Mouse (Mus musculus) forebrain, embryonic 14.5 days (tissue): ENCODE measurements around the gene Cdv3. TPM values are rescaled to one million over a fixed set of nuclear protein-coding genes. Genes with fewer than 3 reads are reported as not detected.

Experiments
- ATAC-seq: fragments of 200-750 bp; cut with Nextera tagmentation; 2 replicates; pipeline ENCODE4 v1.8.0; 2017; ENCODE audit warnings: mild to moderate bottlenecking, moderate library complexity
- DNase-seq: peaks from one replicate; pipeline ENCODE4 v3.0.0-alpha.2; 2015; ENCODE audit warnings: low spot score
- H3K27ac ChIP-seq: fragments of 300-500 bp; sonication (generic); 2 replicates; pipeline ENCODE4 v1.5.1; 2014; ENCODE audit warnings: low read depth, mild to moderate bottlenecking, control low read depth, low read length, moderate library complexity
- H3K27me3 ChIP-seq: fragments of 300-500 bp; sonication (generic); replicated peaks from 2 replicates; pipeline ENCODE4 v1.6.1; 2014; ENCODE audit warnings: low read length, control low read depth, mixed read lengths; ENCODE audit not compliant: control insufficient read depth, insufficient read depth
- H3K36me3 ChIP-seq: fragments of 300-500 bp; sonication (generic); 2 replicates; pipeline ENCODE4 v1.6.1; 2014; ENCODE audit warnings: low read length, control low read depth; ENCODE audit not compliant: control insufficient read depth, insufficient read depth
- H3K4me1 ChIP-seq: fragments of 300-500 bp; sonication (generic); 2 replicates; pipeline ENCODE4 v1.6.1; 2014; ENCODE audit warnings: antibody characterized with exemption, low read length, control low read depth; ENCODE audit not compliant: control insufficient read depth, insufficient read depth
- H3K4me2 ChIP-seq: fragments of 300-500 bp; sonication (generic); 2 replicates; pipeline ENCODE4 v1.6.1; 2014; ENCODE audit warnings: mild to moderate bottlenecking, control low read depth, low read length
- H3K4me3 ChIP-seq: fragments of 300-500 bp; sonication (generic); 2 replicates; pipeline ENCODE4 v1.5.1; 2014; ENCODE audit warnings: low read depth, low read length, control low read depth
- H3K9ac ChIP-seq: fragments of 300-500 bp; sonication (generic); 2 replicates; pipeline ENCODE4 v1.6.1; 2014; ENCODE audit warnings: mild to moderate bottlenecking, low read length, control low read depth, moderate library complexity
- H3K9me3 ChIP-seq: fragments of 300-500 bp; sonication (generic); replicated peaks from 2 replicates; pipeline ENCODE4 v1.6.1; 2016; ENCODE audit warnings: low read length, control low read depth, mixed read lengths; ENCODE audit not compliant: control insufficient read depth
- WGBS: fragments of 180-500 bp; shearing (Covaris S2); extraction: QIAGEN DNeasy Blood & Tissue Kit; methylation state at CpG from one replicate; pipeline ENCODE4 v1.1.7; 2014; 5-methylcytosine and 5-hydroxymethylcytosine counted together
- polyA plus RNA-seq: library from polyadenylated mRNA; unstranded; fragments of >200 nt; fragmentation: Nextera tagmentation; extraction: Ambion mirVana; gene quantifications from 2 replicates; pipeline ENCODE4 v1.2.1, GENCODE M21; 2014

Gene Cdv3
- polyA plus RNA-seq: 74.2 and 76.3 TPM in 2 replicates

- WGBS: 3% methylated on average over 62 of the region's 95 CpGs
- H3K9ac ChIP-seq: peak within 1 kb of the TSS; percentile 87
These were observed at the start of gene Cdv3 for GRCm38 (mm10) chr9:103365290-103366247. Gene Cdv3, minus strand, starts transcription at chr9:103365840.

GRCm38 (mm10) chr9:103413457-103413856 lies 47.8 kb upstream of the Cdv3 start:
- no peak overlapping the region for H3K4me3 ChIP-seq
- 26% methylated on average over 9 of the region's 9 CpGs for WGBS
- H3K4me1 ChIP-seq: peaks cover 7% of the 10 kb centered on the region

More at GRCm38 (mm10) chr9:103365290-103366247, at the start of gene Cdv3:
- ATAC-seq: peak; percentile 98
- Histone ChIP-seq H3K27ac (peak within 1 kb of the TSS; percentile 93), H3K4me3 (peak within 1 kb of the TSS; percentile 83), H3K4me2 (peak within 1 kb of the TSS; percentile 89), H3K27me3 (no peaks in the 10 kb centered on the region), H3K4me1 (peaks cover 12% of the 10 kb centered on the region), H3K36me3 (peaks cover 8% of the 10 kb centered on the region), H3K9me3 (no peaks in the 10 kb centered on the region)
- DNase-seq: peak; percentile 100

GRCm38 (mm10) chr9:103409119-103409518 lies 43.5 kb upstream of the Cdv3 start:
- ATAC-seq (no peak), DNase-seq (peak; percentile 34)
- Histone ChIP-seq H3K4me1 (peaks cover 7% of the 10 kb centered on the region), H3K4me3 (no peak overlapping the region), H3K9me3 (no peaks in the 10 kb centered on the region), H3K27ac (no peak overlapping the region; the same call in 1 of the 2 replicates), H3K4me2 (no peak overlapping the region), H3K36me3 (no peaks in the 10 kb centered on the region), H3K27me3 (no peaks in the 10 kb centered on the region), H3K9ac (no peak overlapping the region)
- WGBS: 89% methylated on average over 2 of the region's 2 CpGs

More at GRCm38 (mm10) chr9:103413457-103413856, 47.8 kb upstream of the Cdv3 start:
- Histone ChIP-seq H3K9ac (no peak overlapping the region), H3K27ac (no peak overlapping the region), H3K36me3 (no peaks in the 10 kb centered on the region), H3K4me2 (no peak overlapping the region), H3K9me3 (no peaks in the 10 kb centered on the region), H3K27me3 (no peaks in the 10 kb centered on the region)
- no peak for DNase-seq
- no peak for ATAC-seq

GRCm38 (mm10) chr9:103408136-103408777 lies 42.6 kb upstream of the Cdv3 start:
- 47% methylated on average over 4 of the region's 4 CpGs for WGBS
- Histone ChIP-seq H3K4me1 (peaks cover 3% of the 10 kb centered on the region), H3K9ac (no peak overlapping the region), H3K4me3 (no peak overlapping the region), H3K36me3 (no peaks in the 10 kb centered on the region), H3K4me2 (no peak overlapping the region), H3K9me3 (no peaks in the 10 kb centered on the region), H3K27ac (peak overlapping the region; percentile 22; the same call in 1 of the 2 replicates), H3K27me3 (no peaks in the 10 kb centered on the region)
- ATAC-seq: peak; percentile 40
- peak; percentile 81 for DNase-seq

- H3K27me3 ChIP-seq: no peaks in the 10 kb centered on the region
- H3K4me1 ChIP-seq: peaks cover 2% of the 10 kb centered on the region; the same call in 1 of the 2 replicates
- 69% methylated on average over 4 of the region's 4 CpGs for WGBS
- no peak overlapping the region for H3K9ac ChIP-seq
- no peak overlapping the region for H3K27ac ChIP-seq
- no peaks in the 10 kb centered on the region for H3K9me3 ChIP-seq
- no peak overlapping the region for H3K4me2 ChIP-seq
- H3K36me3 ChIP-seq: no peaks in the 10 kb centered on the region
- ATAC-seq (no peak), DNase-seq (no peak)
- H3K4me3 ChIP-seq: no peak overlapping the region
These were observed 37.8 kb upstream of the Cdv3 start for GRCm38 (mm10) chr9:103403331-103403973.

DNA sequence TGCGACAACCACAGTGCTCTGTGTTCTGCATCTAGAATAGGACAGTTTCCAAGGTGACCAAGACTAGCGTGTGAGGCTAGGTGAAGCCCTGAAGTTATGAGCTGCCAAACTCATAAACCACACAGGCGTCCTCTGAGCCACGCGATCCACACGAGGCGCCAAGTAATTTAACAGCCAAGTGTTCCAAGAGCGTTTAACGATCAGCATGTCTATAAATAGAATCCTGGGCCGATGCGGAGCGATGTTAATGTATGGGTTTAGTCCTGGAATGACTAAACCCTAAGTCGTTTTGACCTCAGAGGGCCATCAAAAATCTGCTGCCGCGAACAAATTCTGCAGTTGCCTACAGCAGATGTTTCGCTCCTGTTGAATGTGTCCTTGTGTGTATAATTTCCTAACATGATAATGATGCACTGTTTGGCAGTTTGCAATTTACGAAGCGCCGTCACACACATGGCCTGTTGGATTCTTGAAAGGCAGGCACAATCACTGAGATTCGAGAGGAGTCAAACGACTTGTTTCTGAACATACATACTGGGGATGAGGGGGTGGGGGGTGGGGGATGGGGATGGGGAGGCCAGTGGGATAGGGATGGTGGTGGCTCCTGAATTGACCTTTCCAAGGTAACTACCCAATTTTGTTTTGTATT lies 33.0 kb upstream of the Cdv3 start:
- H3K27me3 ChIP-seq: no peaks in the 10 kb centered on the region
- no peak overlapping the region for H3K4me3 ChIP-seq
- H3K4me1 ChIP-seq: peaks cover 4% of the 10 kb centered on the region; the same call in 1 of the 2 replicates
- H3K4me2 ChIP-seq: no peak overlapping the region
- 57% methylated on average over 21 of the region's 21 CpGs for WGBS
- ATAC-seq (no peak), DNase-seq (peak; percentile 73)
- H3K27ac ChIP-seq: peak overlapping the region; percentile 39; the same call in 1 of the 2 replicates
- no peaks in the 10 kb centered on the region for H3K36me3 ChIP-seq
- no peaks in the 10 kb centered on the region for H3K9me3 ChIP-seq
- H3K9ac ChIP-seq: no peak overlapping the region

DNA sequence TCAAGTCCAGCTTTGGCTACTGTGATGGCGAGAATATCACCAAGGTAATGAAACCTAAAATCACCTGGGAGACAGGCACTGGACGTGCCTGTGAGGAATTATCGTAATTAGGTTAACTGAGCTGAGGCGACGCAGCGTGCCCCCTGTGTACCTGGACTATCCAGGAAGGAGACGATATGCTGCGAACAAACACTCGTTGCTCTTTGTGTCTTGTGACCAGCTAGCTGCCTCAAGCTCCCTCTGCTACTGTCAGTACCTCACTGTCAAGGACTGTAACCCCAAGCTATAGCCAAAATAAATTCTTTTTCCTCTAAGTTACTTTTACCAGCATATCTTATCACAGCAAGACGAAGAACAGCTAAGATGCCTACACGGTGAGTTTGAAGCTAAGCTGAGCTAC lies 27.6 kb upstream of the Cdv3 start:
- H3K36me3 ChIP-seq: no peaks in the 10 kb centered on the region
- no peaks in the 10 kb centered on the region for H3K9me3 ChIP-seq
- no peak overlapping the region for H3K4me3 ChIP-seq
- no peaks in the 10 kb centered on the region for H3K27me3 ChIP-seq
- DNase-seq: no peak
- peaks cover under 1% of the 10 kb centered on the region; the same call in 1 of the 2 replicates for H3K4me1 ChIP-seq
- H3K9ac ChIP-seq: no peak overlapping the region
- no peak for ATAC-seq
- 92% methylated on average over 11 of the region's 11 CpGs for WGBS
- H3K4me2 ChIP-seq: no peak overlapping the region
- no peak overlapping the region for H3K27ac ChIP-seq

DNA sequence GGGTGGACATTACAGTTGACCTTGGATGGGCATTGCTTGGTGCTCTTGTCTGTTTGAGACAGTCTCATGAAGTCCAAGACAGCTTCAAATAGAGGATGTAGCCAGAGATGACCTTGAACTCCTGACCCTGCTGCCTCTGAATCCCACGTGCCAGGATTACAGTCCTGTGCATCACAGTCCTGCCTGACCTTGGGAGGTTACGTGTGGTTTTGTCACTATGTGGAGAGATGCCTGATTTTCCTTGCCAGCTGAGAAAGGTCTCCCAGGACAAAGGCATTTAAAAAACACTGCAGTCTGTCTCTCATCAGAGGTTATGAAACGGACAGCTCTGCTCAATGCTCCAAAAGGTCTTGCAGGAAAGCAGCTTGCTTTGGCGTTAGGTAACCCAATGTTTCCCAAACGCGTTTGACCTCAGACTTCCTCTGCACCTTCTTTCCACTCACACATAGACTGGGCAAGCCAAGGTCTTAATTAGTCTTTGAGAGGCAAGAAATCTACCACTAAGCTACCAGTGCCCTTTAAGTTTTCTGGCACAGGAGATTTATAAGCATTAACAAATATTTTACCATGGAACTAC lies 26.2 kb upstream of the Cdv3 start:
- H3K9ac ChIP-seq: no peak overlapping the region
- H3K36me3 ChIP-seq: no peaks in the 10 kb centered on the region
- no peak for DNase-seq
- H3K27ac ChIP-seq: no peak overlapping the region
- peaks cover 2% of the 10 kb centered on the region; the same call in 1 of the 2 replicates for H3K4me1 ChIP-seq
- H3K4me3 ChIP-seq: no peak overlapping the region
- no peak overlapping the region for H3K4me2 ChIP-seq
- 79% methylated on average over 6 of the region's 6 CpGs for WGBS
- no peaks in the 10 kb centered on the region for H3K27me3 ChIP-seq
- no peaks in the 10 kb centered on the region for H3K9me3 ChIP-seq
- no peak for ATAC-seq
